Mouse (Mus musculus) midbrain, embryonic 14.5 days (tissue): ENCODE data around the gene Rab11a. TPM values are rescaled to one million over a fixed set of nuclear protein-coding genes. Genes with fewer than 3 reads are reported as not detected.
"Not testable (repeated sequence)": the region's sequence is repeated elsewhere in the genome, so short reads cannot be mapped to it uniquely, and the experiment has no call there.

Experiments used
- ATAC-seq: fragments of 200-750 bp; cut with Nextera tagmentation; 2 replicates; pipeline ENCODE4 v1.8.0; 2017; ENCODE audit warnings: moderate number of reproducible peaks, moderate library complexity; ENCODE audit not compliant: low FRiP score, low TSS enrichment
- DNase-seq: peaks from one replicate; pipeline ENCODE4 v3.0.0-alpha.2; 2015
- H3K27ac ChIP-seq: fragments of 300-500 bp; sonication (generic); replicated peaks from 2 replicates; pipeline ENCODE4 v1.5.1; 2014; ENCODE audit warnings: mild to moderate bottlenecking, low read depth, low read length, moderate library complexity
- H3K27me3 ChIP-seq: fragments of 300-500 bp; sonication (generic); 2 replicates; pipeline ENCODE4 v1.6.1; 2014; ENCODE audit warnings: low read length, control low read depth, mixed read lengths; ENCODE audit not compliant: control insufficient read depth, insufficient read depth
- H3K36me3 ChIP-seq: fragments of 300-500 bp; sonication (generic); 2 replicates; pipeline ENCODE4 v1.6.1; 2014; ENCODE audit warnings: low read length, control low read depth; ENCODE audit not compliant: control insufficient read depth, insufficient read depth
- H3K4me1 ChIP-seq: fragments of 300-500 bp; sonication (generic); 2 replicates; pipeline ENCODE4 v1.6.1; 2014; ENCODE audit warnings: mild to moderate bottlenecking, antibody characterized with exemption, low read length, control low read depth; ENCODE audit not compliant: control insufficient read depth, insufficient read depth
- H3K4me2 ChIP-seq: fragments of 300-500 bp; sonication (generic); 2 replicates; pipeline ENCODE4 v1.6.1; 2014; ENCODE audit warnings: mild to moderate bottlenecking, low read length, moderate library complexity
- H3K4me3 ChIP-seq: fragments of 300-500 bp; sonication (generic); replicated peaks from 2 replicates; pipeline ENCODE4 v1.5.1; 2014; ENCODE audit warnings: low read depth, low read length
- H3K9ac ChIP-seq: fragments of 300-500 bp; sonication (generic); replicated peaks from 2 replicates; pipeline ENCODE4 v1.6.1; 2014; ENCODE audit warnings: mild to moderate bottlenecking, low read length, moderate library complexity
- H3K9me3 ChIP-seq: fragments of 300-500 bp; sonication (generic); 2 replicates; pipeline ENCODE4 v1.6.1; 2016; ENCODE audit warnings: low read length, control low read depth, mixed read lengths; ENCODE audit not compliant: control insufficient read depth
- WGBS: fragments of 180-500 bp; shearing (Covaris S2); extraction: QIAGEN DNeasy Blood & Tissue Kit; methylation state at CpG from one replicate; pipeline ENCODE4 v1.1.7; 2014; 5-methylcytosine and 5-hydroxymethylcytosine counted together
- polyA plus RNA-seq: library from polyadenylated mRNA; unstranded; fragments of >200 nt; fragmentation: Nextera tagmentation; extraction: Ambion mirVana; gene quantifications from 2 replicates; pipeline ENCODE4 v1.2.1, GENCODE M21; 2014

Gene Rab11a
- polyA plus RNA-seq, 1 experiment from 2014 or later = 467 TPM

GRCm38 (mm10) chr9:64695266-64695665, 42.3 kb downstream of the Rab11a start:
- H3K36me3 ChIP-seq = peaks cover 17% of the 10 kb centered on the region; the same call in 1 of the 2 replicates
- no peaks in the 10 kb centered on the region for H3K9me3 ChIP-seq
- H3K27ac ChIP-seq = no peak overlapping the region
- no peaks in the 10 kb centered on the region for H3K4me1 ChIP-seq
- H3K27me3 ChIP-seq = no peaks in the 10 kb centered on the region
- H3K4me3 ChIP-seq = no peak overlapping the region
- ATAC-seq (no peak), DNase-seq (no peak)
- 95% methylated on average over 1 of the region's 1 CpGs for WGBS
- no peak overlapping the region for H3K4me2 ChIP-seq
- H3K9ac ChIP-seq = no peak overlapping the region

DNA sequence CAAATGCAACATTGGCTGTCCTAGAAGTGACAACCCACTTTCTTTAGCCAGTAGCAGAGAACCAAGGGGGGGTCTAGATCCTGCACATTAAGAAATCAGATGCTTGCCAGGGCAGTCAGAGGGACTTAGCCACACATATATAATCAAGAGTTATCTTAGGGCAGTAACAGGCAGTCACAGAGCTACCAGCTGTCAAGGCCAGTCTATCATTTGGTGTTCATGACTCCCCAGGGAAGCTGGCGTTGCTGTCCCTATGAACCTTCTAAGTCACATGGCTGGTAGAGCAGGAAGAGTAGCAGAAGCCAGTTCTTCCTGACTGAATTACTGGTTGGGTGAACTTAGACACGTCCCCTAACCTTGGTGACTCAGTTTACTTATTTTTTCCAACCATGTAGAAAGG, 44.5 kb downstream of the Rab11a start:
- H3K36me3 ChIP-seq = peaks cover 13% of the 10 kb centered on the region; the same call in 1 of the 2 replicates
- no peaks in the 10 kb centered on the region for H3K4me1 ChIP-seq
- H3K27ac ChIP-seq = no peak overlapping the region
- no peak overlapping the region for H3K9ac ChIP-seq
- H3K4me3 ChIP-seq = no peak overlapping the region
- no peak for DNase-seq
- H3K9me3 ChIP-seq = no peaks in the 10 kb centered on the region
- no peak for ATAC-seq
- 78% methylated on average over 2 of the region's 2 CpGs for WGBS
- no peak overlapping the region for H3K4me2 ChIP-seq
- H3K27me3 ChIP-seq = no peaks in the 10 kb centered on the region

GRCm38 (mm10) chr9:64691176-64691575, 46.4 kb downstream of the Rab11a start:
- H3K27ac ChIP-seq = no peak overlapping the region
- 0 out of 2 replicates have a peak, but pooled peaks cover 3% of the 10 kb centered on the region for H3K4me1 ChIP-seq
- H3K27me3 ChIP-seq = no peaks in the 10 kb centered on the region
- H3K9ac ChIP-seq = no peak overlapping the region
- no peak overlapping the region for H3K4me3 ChIP-seq
- 3% methylated on average over 7 of the region's 7 CpGs for WGBS
- ATAC-seq (peak; percentile 72; the same call in 1 of the 2 replicates), DNase-seq (peak; percentile 86)
- H3K36me3 ChIP-seq = peaks cover 11% of the 10 kb centered on the region; the same call in 1 of the 2 replicates
- no peak overlapping the region for H3K4me2 ChIP-seq
- no peaks in the 10 kb centered on the region for H3K9me3 ChIP-seq

GRCm38 (mm10) chr9:64690771-64691170, 46.8 kb downstream of the Rab11a start:
- Histone ChIP-seq H3K36me3 (peaks cover 11% of the 10 kb centered on the region; the same call in 1 of the 2 replicates), H3K4me2 (no peak overlapping the region), H3K27me3 (no peaks in the 10 kb centered on the region), H3K9ac (no peak overlapping the region), H3K27ac (no peak overlapping the region), H3K4me1 (0 out of 2 replicates have a peak, but pooled peaks cover 3% of the 10 kb centered on the region), H3K9me3 (no peaks in the 10 kb centered on the region), H3K4me3 (no peak overlapping the region)
- ATAC-seq (no peak), DNase-seq (no peak)
- 84% methylated on average over 2 of the region's 2 CpGs for WGBS

DNA sequence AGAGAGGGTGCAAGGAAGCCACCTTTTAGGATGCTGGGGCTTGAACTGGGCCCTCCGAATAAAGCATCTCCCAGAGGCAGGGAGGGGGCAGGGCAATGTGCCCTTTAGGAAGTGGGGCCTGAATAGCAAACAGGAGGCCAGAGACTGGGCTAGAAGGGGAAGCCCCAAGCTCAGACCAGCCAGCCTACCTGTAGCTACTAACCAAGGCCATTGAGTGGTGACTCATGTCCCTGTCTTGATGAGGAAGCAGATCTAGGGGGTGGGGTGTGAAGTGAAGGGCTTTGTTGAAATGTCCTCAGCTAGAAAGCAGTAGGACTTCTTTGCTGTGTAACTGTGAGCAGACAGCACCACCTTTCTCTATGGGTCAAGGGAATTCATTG, 49.6 kb downstream of the Rab11a start:
- no peak overlapping the region for H3K4me3 ChIP-seq
- no peak overlapping the region for H3K9ac ChIP-seq
- 63% methylated on average over 1 of the region's 1 CpGs for WGBS
- no peaks in the 10 kb centered on the region for H3K36me3 ChIP-seq
- no peak for DNase-seq
- H3K9me3 ChIP-seq = no peaks in the 10 kb centered on the region
- no peak for ATAC-seq
- H3K4me2 ChIP-seq = no peak overlapping the region
- no peak overlapping the region for H3K27ac ChIP-seq
- no peaks in the 10 kb centered on the region for H3K27me3 ChIP-seq
- H3K4me1 ChIP-seq = peaks cover 8% of the 10 kb centered on the region; the same call in 1 of the 2 replicates

GRCm38 (mm10) chr9:64687122-64688014, 50.2 kb downstream of the Rab11a start:
- ATAC-seq (no peak), DNase-seq (peak; percentile 51)
- Histone ChIP-seq H3K4me2 (no peak overlapping the region), H3K27me3 (no peaks in the 10 kb centered on the region), H3K36me3 (no peaks in the 10 kb centered on the region), H3K27ac (peak overlapping the region; percentile 49; the same call in 1 of the 2 replicates), H3K9me3 (no peaks in the 10 kb centered on the region), H3K9ac (no peak overlapping the region), H3K4me3 (no peak overlapping the region), H3K4me1 (peaks cover 8% of the 10 kb centered on the region; the same call in 1 of the 2 replicates)
- 56% methylated on average over 13 of the region's 13 CpGs for WGBS

- H3K4me3 ChIP-seq, ATAC-seq, H3K4me2 ChIP-seq, H3K27me3 ChIP-seq, H3K27ac ChIP-seq, H3K9ac ChIP-seq, H3K36me3 ChIP-seq, H3K9me3 ChIP-seq, DNase-seq: not testable (repeated sequence)
- 36% methylated on average over 11 of the region's 11 CpGs for WGBS
- peaks cover 13% of the 10 kb centered on the region; the same call in 1 of the 2 replicates for H3K4me1 ChIP-seq
Measured at GRCm38 (mm10) chr9:64671341-64672319, 65.9 kb downstream of the Rab11a start.

DNA sequence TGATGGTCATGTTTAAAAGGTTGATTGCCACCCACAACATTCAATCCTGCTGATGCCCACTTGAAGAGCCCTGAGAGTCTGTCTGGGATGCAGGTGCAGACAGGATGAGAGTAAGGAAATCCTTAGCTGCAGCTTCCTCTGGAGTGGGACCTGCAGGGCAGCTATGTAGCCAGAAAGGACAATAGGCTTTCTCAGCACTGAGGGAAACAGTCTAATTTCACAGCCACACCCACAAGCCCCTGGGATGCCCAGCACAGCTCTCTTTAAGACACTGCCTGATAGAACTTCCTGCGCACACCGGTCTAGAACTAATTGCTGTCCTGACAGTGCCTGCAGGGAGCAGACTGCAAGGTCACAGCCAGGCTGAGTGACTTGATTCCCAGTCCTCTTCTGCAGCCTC, 69.6 kb downstream of the Rab11a start:
- Histone ChIP-seq H3K9me3 (no peaks in the 10 kb centered on the region), H3K4me2 (no peak overlapping the region), H3K27me3 (no peaks in the 10 kb centered on the region), H3K36me3 (no peaks in the 10 kb centered on the region), H3K9ac (no peak overlapping the region), H3K4me3 (no peak overlapping the region), H3K4me1 (peaks cover 16% of the 10 kb centered on the region), H3K27ac (no peak overlapping the region)
- DNase-seq (no peak), ATAC-seq (no peak)
- WGBS = 59% methylated on average over 2 of the region's 2 CpGs
